Mouse (Mus musculus) urinary bladder, postnatal 4 days (tissue): ENCODE data around the gene Cbfa2t2.

ENCODE experiments used
- DNase-seq, 2 experiments: peaks; one replicate each; pipeline ENCODE4 v3.0.0; 2021 to 2022; ENCODE audit warnings: low spot score in 2 of 2

Cbfa2t2 gene

DNA sequence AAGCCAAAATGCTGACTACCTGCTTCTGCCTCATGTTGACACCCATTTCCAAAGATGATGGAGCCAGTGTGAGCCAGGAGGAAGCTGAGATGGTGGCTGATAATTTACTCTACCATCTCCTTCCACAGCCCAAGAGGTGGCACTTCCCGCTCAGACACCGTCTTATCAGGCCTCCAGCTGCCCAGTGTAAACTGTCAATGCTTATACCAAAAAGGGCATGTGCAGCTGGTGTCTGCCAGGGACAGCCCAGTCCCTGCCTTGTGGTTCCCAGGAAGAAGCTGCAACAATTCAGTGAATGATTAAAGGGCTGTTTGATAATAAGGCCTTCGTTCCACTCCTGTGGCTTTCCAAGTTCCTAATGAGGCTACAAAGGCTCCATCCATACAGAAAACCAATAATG, 102.4 kb downstream of the Cbfa2t2 start:
- DNase-seq = no peak

DNA sequence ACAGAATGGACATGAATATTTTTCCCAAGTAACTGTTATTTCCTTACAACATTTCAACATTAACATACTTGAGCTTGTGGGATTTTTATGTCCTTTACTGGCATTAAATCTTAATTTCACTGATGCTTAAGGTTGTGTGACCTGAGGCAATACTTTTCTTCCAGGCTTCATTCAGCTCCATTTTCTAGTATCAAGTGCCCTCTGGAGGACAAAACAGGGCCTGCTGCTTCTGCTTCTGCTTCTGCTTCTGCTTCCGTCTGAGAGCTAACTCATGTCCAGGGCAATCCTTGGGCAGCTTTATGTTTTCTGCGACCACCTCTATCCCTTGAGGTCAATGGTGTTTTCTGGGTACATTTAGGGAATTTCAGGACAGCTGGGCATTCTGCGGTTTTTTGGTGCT, 103.4 kb downstream of the Cbfa2t2 start:
- no peak for DNase-seq

- no peak for DNase-seq
Observed at GRCm38 (mm10) chr2:154541630-154542029, 105.3 kb downstream of the Cbfa2t2 start.

GRCm38 (mm10) chr2:154543567-154544347, 107.5 kb downstream of the Cbfa2t2 start:
- no peak for DNase-seq

DNA sequence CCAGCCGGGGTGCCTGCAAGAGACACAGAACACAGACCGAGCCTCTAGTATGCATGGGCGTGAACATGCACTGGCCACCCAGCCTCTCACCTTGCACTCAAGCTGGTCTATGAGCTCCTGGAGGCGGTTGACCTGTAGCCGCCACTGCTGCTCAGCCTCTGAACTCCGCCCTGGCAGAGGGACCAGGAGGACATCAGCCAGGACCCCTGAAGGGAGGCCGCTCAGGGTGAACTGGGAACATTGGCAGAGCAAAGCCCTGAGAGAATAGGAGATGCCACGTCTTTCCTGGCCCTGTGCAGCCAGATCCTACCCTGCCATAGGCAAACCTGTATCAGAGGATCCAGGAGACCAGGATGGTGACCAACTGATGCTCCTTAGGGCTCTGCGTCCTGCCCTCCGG, 110.4 kb downstream of the Cbfa2t2 start, which contains the start of gene 1700003F12Rik:
TSS of gene 1700003F12Rik (plus strand) at position 375 of the 400 bp plus-strand sequence.
- no peak for DNase-seq

- DNase-seq = no peak
Observed at GRCm38 (mm10) chr2:154548688-154549087, 112.4 kb downstream of the Cbfa2t2 start.

DNA sequence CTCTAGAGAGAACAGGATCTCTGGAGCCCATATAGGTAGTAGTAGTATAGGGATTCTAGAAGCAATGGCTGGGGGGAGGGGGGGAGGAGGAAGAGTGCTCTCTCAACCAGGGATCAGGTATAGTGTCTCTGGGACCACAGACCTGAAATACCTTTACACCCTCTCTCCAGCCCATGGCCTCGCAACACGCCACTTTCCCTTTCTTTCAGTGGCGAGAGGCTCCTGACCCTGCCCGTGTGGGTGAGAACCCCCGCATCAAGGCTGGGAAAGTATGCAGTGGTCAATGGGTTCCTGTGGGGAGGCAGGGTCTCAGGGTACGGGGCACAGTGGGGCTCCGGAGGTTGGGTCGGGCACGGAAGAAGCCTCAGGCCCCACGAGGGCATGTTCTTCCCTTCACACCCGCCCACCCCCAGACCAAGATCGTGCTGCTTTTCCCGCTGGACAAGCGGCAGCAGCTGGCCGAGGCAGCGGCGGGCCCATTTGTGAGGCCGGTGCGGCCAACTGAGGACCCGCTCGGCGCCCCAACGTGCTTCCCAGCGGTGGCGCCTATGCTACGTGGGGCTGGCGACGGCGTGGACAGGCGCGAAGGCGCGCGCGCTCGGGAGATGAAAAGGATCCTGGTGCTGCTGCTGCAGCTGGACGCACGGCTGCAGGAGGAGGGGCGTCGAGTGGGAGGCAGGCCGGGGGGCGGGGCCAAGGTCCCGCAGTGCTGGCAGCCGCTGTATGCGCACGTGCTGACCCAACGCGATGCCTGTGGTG, 113.0 kb downstream of the Cbfa2t2 start:
- peak; percentile 71 to 72 for DNase-seq

DNA sequence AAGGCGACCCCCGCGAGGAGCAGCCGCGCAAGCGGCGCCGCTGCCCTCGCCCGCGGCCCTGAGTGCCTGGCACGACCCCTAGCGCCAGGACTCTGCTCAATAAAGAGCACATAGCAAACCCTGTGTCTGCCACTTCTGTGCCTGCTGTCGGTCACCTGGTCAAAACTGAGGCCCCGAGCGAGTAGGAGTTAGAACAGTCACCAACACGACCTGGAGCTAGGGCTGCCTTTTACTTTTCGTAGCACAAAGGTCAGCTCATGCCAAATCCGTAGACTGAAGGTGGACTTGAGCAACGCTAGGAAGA, 113.6 kb downstream of the Cbfa2t2 start:
- no peak for DNase-seq

- no peak for DNase-seq
Observed at GRCm38 (mm10) chr2:154550937-154551336, 114.7 kb downstream of the Cbfa2t2 start.

DNA sequence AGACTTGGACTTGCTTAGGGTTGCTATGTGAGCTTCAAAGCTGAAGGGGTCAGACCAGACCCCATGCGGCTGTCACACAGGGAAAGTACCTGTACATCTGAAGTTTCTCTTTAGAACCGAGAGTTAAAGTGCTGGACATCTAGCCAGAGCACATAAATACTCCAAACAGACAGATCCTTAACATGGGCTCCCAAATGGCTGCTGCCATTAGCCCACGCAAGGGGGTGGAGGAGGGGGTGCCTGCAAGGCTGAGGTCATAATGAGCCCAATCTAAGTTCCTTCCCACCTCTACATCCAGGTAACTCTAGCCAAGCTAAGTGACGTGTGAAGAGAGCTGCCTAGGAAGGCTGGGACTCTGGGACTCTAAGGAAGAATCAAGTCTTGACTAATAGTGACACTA, 115.2 kb downstream of the Cbfa2t2 start, which contains the start of gene Actl10:
TSS of gene Actl10 (plus strand) at position 301 of the 400 bp plus-strand sequence.
- no peak for DNase-seq

- DNase-seq = no peak
Observed at GRCm38 (mm10) chr2:154551927-154552326, 115.6 kb downstream of the Cbfa2t2 start.

DNA sequence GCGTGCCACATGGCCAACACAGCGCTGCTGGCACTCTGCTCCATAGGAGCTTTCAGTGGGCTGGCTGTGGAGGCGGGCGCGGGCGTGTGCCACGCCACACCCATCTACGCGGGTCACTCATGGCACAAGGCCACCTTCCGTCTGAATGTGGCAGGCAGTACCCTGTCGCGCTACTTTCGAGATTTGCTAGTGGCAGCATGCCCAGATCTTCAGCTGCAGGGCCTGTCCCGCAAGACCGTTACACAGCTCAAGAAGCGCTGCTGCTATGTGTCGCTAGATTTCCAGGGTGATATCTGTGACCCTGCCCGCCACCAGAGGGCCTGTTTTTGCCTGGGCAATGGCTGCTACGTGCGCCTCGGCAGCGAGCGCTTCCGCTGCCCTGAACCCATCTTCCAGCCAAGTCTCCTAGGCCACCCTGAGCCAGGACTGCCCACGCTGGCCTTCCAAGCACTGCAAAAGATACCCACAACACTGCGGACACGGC, 116.2 kb downstream of the Cbfa2t2 start:
- DNase-seq = peak; percentile 57 to 67

DNA sequence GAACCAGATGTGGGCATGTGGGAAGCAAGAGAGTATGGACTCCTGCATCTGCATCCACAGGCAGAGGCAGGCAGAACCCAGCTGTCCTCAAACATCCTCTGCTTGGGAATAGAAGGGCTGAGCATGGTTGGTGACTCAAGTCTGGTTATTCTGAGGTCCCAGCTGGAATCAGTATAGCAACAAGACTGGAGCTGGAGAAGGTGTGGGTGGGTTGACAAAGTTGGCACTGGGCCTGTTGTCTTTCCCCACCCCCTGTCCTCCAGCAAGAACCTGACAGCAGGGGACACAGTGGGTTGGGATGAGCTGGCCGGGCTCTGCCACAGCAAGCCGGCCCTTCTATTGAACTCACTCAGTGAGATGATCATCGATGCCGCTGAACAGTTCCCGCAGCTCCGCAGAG, 119.0 kb downstream of the Cbfa2t2 start:
- DNase-seq = no peak

- peak in 1 of 2 experiments; percentile 60 for DNase-seq
Observed at GRCm38 (mm10) chr2:154557184-154557832, 121.0 kb downstream of the Cbfa2t2 start.

- no peak for DNase-seq
Observed at GRCm38 (mm10) chr2:154558264-154559039, 122.2 kb downstream of the Cbfa2t2 start, which contains the start of gene Necab3. Gene Necab3 (minus strand): TSS chr2:154558890.

GRCm38 (mm10) chr2:154563612-154564170, 127.4 kb downstream of the Cbfa2t2 start:
- no peak for DNase-seq

DNA sequence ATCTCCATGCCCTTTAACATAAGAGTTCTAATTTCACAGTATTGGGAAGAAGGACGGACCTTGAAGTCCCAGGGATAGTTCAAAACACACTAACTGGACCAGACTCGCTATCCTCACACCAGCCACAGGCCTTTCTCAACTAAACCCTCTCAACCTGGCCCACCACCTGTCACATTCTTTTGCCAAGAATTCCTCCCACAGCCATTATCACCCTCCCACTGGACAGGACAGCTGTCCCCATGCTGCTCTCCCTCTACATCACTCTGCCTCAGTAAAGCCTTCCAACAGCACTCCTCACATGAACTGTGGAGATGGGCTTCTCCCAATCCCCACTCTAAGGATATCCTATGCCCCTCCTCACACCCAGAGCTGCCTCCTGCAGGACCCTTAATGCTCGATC, 129.3 kb downstream of the Cbfa2t2 start:
- DNase-seq = no peak

- DNase-seq = no peak
Observed at GRCm38 (mm10) chr2:154566641-154567040, 130.4 kb downstream of the Cbfa2t2 start.

DNA sequence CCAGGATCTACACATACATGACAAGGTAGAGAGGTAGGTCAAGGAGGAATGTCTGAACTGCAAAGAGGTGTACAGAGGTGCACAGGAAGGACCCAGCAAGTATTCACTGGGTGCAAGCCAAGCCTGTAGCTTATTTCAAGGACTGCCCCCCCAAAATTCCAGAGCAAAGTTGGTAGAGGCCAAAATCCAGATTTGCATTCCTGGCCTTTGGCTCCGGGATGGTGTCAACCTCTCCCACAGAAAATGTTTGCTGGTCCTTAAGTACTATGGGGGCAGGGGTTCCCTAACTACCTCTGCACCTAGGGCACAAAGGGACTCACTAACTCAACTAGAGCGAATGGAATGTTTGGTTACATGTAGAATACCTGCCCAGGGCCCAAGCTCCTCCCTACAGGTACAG, 131.5 kb downstream of the Cbfa2t2 start:
- DNase-seq = no peak

GRCm38 (mm10) chr2:154568329-154569070, 132.2 kb downstream of the Cbfa2t2 start:
- DNase-seq = peak; percentile 50 to 74
